Mouse (Mus musculus) heart, adult 2 months (tissue): ENCODE data around the gene Pigv. TPM values are rescaled to one million over a fixed set of nuclear protein-coding genes. Genes with fewer than 3 reads are reported as not detected.
A peak's percentile ranks its signal among the peaks of the same experiment; 100 is the strongest.

Experiments used
- DNase-seq, 2 experiments: peaks; one replicate each; pipeline ENCODE4 v3.0.0; 2021
- H3K27ac ChIP-seq: fragments of 200-600 bp; 2 replicates; pipeline ENCODE4 v1.8.1; 2022
- H3K27me3 ChIP-seq: fragments of 200-500 bp; 2 replicates; pipeline ENCODE4 v1.6.1; 2012; ENCODE audit warnings: mild to moderate bottlenecking, low read length, inconsistent platforms, mixed read lengths; ENCODE audit not compliant: control insufficient read depth, insufficient read depth
- H3K36me3 ChIP-seq: fragments of 200-500 bp; 2 replicates; pipeline ENCODE4 v1.6.1; 2012; ENCODE audit warnings: low read length, inconsistent platforms; ENCODE audit not compliant: control insufficient read depth, insufficient read depth
- H3K4me1 ChIP-seq: fragments of 200-500 bp; 2 replicates; pipeline ENCODE4 v1.6.1; 2011; ENCODE audit warnings: low read length; ENCODE audit not compliant: control insufficient read depth, insufficient read depth
- H3K4me3 ChIP-seq: fragments of 200-600 bp; 2 replicates; pipeline ENCODE4 v1.8.1; 2022
- H3K79me2 ChIP-seq: fragments of 200-500 bp; replicated peaks from 2 replicates; pipeline ENCODE4 v1.6.1; 2012; ENCODE audit warnings: mild to moderate bottlenecking, inconsistent platforms, low read length, moderate library complexity, mixed read lengths; ENCODE audit not compliant: control insufficient read depth, insufficient read depth
- H3K9ac ChIP-seq: fragments of 200-500 bp; 2 replicates; pipeline ENCODE4 v1.6.1; 2012; ENCODE audit warnings: low read depth, mild to moderate bottlenecking, control low read depth, inconsistent platforms, low read length, mixed read lengths
- CTCF ChIP-seq: fragments of 200-600 bp; IDR thresholded peaks from 2 replicates; pipeline ENCODE4 v1.8.1; 2022; ENCODE audit warnings: antibody characterized with exemption, mild to moderate bottlenecking, moderate library complexity
- EP300 ChIP-seq: fragments of 200-500 bp; IDR thresholded peaks from 2 replicates; pipeline ENCODE4 v1.6.1; 2011; ENCODE audit warnings: low read depth, low read length, control low read depth; ENCODE audit not compliant: insufficient read depth
- POLR2A ChIP-seq: fragments of 200-500 bp; IDR thresholded peaks from 2 replicates; pipeline ENCODE4 v1.6.1; 2011; ENCODE audit warnings: mild to moderate bottlenecking, low read depth, low read length, control low read depth; ENCODE audit not compliant: insufficient read depth
- WGBS: fragments of 180-500 bp; shearing (Covaris S2); methylation state at CpG from one replicate; pipeline ENCODE4 v1.1.7; 2018; 5-methylcytosine and 5-hydroxymethylcytosine counted together
- intact Hi-C: fragments of 180-260 bp; cut with DNase I; formaldehyde crosslinking; loops from one replicate; pipeline ENCODE4 v1.15.1; 2025
- microRNA-seq, 2 experiments: library from miRNA; unstranded; fragments of <30 nt; microRNA quantifications; one replicate each; pipeline ENCODE4 v1.2.0; 2021
- polyA plus RNA-seq: library from polyadenylated mRNA; depleted of rRNA; stranded (reverse); fragments of >200 nt; gene quantifications from 2 replicates; pipeline ENCODE4 v1.2.3, GENCODE M21; 2012; rRNA removed
- total RNA-seq, 2 experiments: library from RNA; stranded (reverse); gene quantifications; 2 replicates each; pipeline ENCODE4 v1.2.3; 2021

Pigv gene
- total and polyA plus RNA-seq, 3 experiments, result 9.5 to 12.1 (median 11.7) TPM

- Histone ChIP-seq H3K27me3 (no peaks in the 10 kb centered on the region), H3K79me2 (no peaks in the 10 kb centered on the region; the same call in 1 of the 2 replicates), H3K36me3 (no peaks in the 10 kb centered on the region; the same call in 1 of the 2 replicates), H3K27ac (peak overlapping the region; percentile 26; the same call in 1 of the 2 replicates), H3K4me1 (peaks cover 17% of the 10 kb centered on the region), H3K4me3 (no peak overlapping the region), H3K9ac (no peak overlapping the region)
- intact Hi-C loops, result loop anchor here (5.0 kb wide), 1 partner anchor 33 kb away; no protein-coding TSS in a partner anchor
- 89% methylated on average over 4 of the region's 4 CpGs for WGBS
- TF ChIP-seq EP300 (no peak), POLR2A (no peak)
- no peak for DNase-seq
Observed at GRCm38 (mm10) chr4:133613867-133614266, 58.6 kb downstream of the Pigv start.

GRCm38 (mm10) chr4:133613026-133613425 lies 59.4 kb downstream of the Pigv start:
- Histone ChIP-seq H3K4me3 (no peak overlapping the region), H3K9ac (no peak overlapping the region), H3K27me3 (no peaks in the 10 kb centered on the region), H3K36me3 (no peaks in the 10 kb centered on the region; the same call in 1 of the 2 replicates), H3K4me1 (peaks cover 17% of the 10 kb centered on the region), H3K79me2 (no peaks in the 10 kb centered on the region; the same call in 1 of the 2 replicates), H3K27ac (no peak overlapping the region)
- intact Hi-C loops, result loop anchor here (5.0 kb wide), 1 partner anchor 34 kb away; no protein-coding TSS in a partner anchor
- WGBS, result 99% methylated on average over 8 of the region's 8 CpGs
- TF ChIP-seq EP300 (no peak), CTCF (no peak)
- DNase-seq, result no peak

GRCm38 (mm10) chr4:133612416-133612815 lies 60.0 kb downstream of the Pigv start:
- Histone ChIP-seq H3K4me1 (peaks cover 17% of the 10 kb centered on the region), H3K9ac (no peak overlapping the region), H3K79me2 (no peaks in the 10 kb centered on the region), H3K4me3 (no peak overlapping the region), H3K36me3 (no peaks in the 10 kb centered on the region; the same call in 1 of the 2 replicates), H3K27ac (no peak overlapping the region), H3K27me3 (no peaks in the 10 kb centered on the region)
- intact Hi-C loops, result loop anchor here (5.0 kb wide), 1 partner anchor 35 kb away; no protein-coding TSS in a partner anchor
- TF ChIP-seq EP300, result no peak
- TF ChIP-seq CTCF, result peak; percentile 25; the same call in 1 of the 2 replicates
- DNase-seq, result no peak
- WGBS, result over 99% methylated on average over 7 of the region's 7 CpGs

GRCm38 (mm10) chr4:133611815-133612214 lies 60.6 kb downstream of the Pigv start:
- WGBS, result 99% methylated on average over 5 of the region's 5 CpGs
- TF ChIP-seq CTCF (peak; percentile 46), POLR2A (no peak)
- no peaks in the 10 kb centered on the region for H3K27me3 ChIP-seq
- H3K4me3 ChIP-seq, result no peak overlapping the region
- no peaks in the 10 kb centered on the region for H3K79me2 ChIP-seq
- intact Hi-C loops, result loop anchor here (5.0 kb wide), 1 partner anchor 35 kb away; no protein-coding TSS in a partner anchor
- H3K36me3 ChIP-seq, result no peaks in the 10 kb centered on the region; the same call in 1 of the 2 replicates
- no peak overlapping the region for H3K9ac ChIP-seq
- no peak overlapping the region for H3K27ac ChIP-seq
- no peak for DNase-seq
- peaks cover 15% of the 10 kb centered on the region for H3K4me1 ChIP-seq

Small RNAs within 50 kb of the gene (microRNA-seq; reads per million reads assigned to microRNA genes)
- 0 to 0.39 reads per million in 2 experiments for gene Mir7227

Other genes starting within 250 kb of the Pigv start
- 1 to 10 TPM; 2.0 to 2.3 TPM for gene Tent5b, start 192.5 kb downstream of the Pigv start, total RNA-seq
- gene Tent5b, start 192.5 kb downstream of the Pigv start, polyA plus RNA-seq, result 1.4 and 1.9 TPM in 2 replicates
- gene Trnp1, start 174.1 kb downstream of the Pigv start, total RNA-seq, result 1 to 10 TPM; 2.0 to 2.1 TPM
- 2.3 and 2.4 TPM in 2 replicates for gene Trnp1, start 174.1 kb downstream of the Pigv start, polyA plus RNA-seq
- not detected for gene Kdf1, start 153.7 kb downstream of the Pigv start, total RNA-seq
- 0.23 TPM in 1 of 2 replicates, not detected in the other for gene Kdf1, start 153.7 kb downstream of the Pigv start, polyA plus RNA-seq
- gene Nudc, start 126.7 kb downstream of the Pigv start, total RNA-seq, result 10 to 100 TPM; 70.5 to 78.8 TPM
- 40.5 and 52.5 TPM in 2 replicates for gene Nudc, start 126.7 kb downstream of the Pigv start, polyA plus RNA-seq
- gene Nr0b2, start 119.3 kb downstream of the Pigv start, total RNA-seq, result 10 to 100 TPM; 13.1 to 14.5 TPM
- gene Nr0b2, start 119.3 kb downstream of the Pigv start, polyA plus RNA-seq, result 28.3 and 45.4 TPM in 2 replicates
- 1 to 10 TPM; 3.4 to 5.0 TPM for gene Gpatch3, start 97.9 kb downstream of the Pigv start, total RNA-seq
- 1.9 and 2.1 TPM in 2 replicates for gene Gpatch3, start 97.9 kb downstream of the Pigv start, polyA plus RNA-seq
- 1 to 10 TPM; 6.8 to 7.3 TPM for gene Gpn2, start 88.3 kb downstream of the Pigv start, total RNA-seq
- gene Gpn2, start 88.3 kb downstream of the Pigv start, polyA plus RNA-seq, result 12.1 and 17.7 TPM in 2 replicates
- gene Sfn, start 70.5 kb downstream of the Pigv start, total RNA-seq, result 1 to 10 TPM; 1.2 TPM
- gene Sfn, start 70.5 kb downstream of the Pigv start, polyA plus RNA-seq, result 1.4 and 2.0 TPM in 2 replicates
- 10 to 100 TPM; 21.3 to 27.7 TPM for gene Zdhhc18, start 22.5 kb downstream of the Pigv start, total RNA-seq
- gene Zdhhc18, start 22.5 kb downstream of the Pigv start, polyA plus RNA-seq, result 37.3 and 40.1 TPM in 2 replicates
- gene Arid1a, start 84.1 kb upstream of the Pigv start, total RNA-seq, result 10 to 100 TPM; 34.2 to 38.0 TPM
- 27.8 and 28.1 TPM in 2 replicates for gene Arid1a, start 84.1 kb upstream of the Pigv start, polyA plus RNA-seq
- gene Rps6ka1, start 215.2 kb upstream of the Pigv start, total RNA-seq, result 1 to 10 TPM; 4.4 to 4.8 TPM
- gene Rps6ka1, start 215.2 kb upstream of the Pigv start, polyA plus RNA-seq, result 5.9 and 7.1 TPM in 2 replicates